Mouse (Mus musculus) frontal cortex, adult (tissue): ENCODE data around the gene Slc25a41.

Experiments used
- ATAC-seq: cut with Nextera tagmentation; 2 replicates; pipeline ENCODE4 v1.9.2; 2017; ENCODE audit warnings: mild to moderate bottlenecking, moderate library complexity, mixed read lengths; ENCODE audit not compliant: low TSS enrichment

The Slc25a41 gene

DNA sequence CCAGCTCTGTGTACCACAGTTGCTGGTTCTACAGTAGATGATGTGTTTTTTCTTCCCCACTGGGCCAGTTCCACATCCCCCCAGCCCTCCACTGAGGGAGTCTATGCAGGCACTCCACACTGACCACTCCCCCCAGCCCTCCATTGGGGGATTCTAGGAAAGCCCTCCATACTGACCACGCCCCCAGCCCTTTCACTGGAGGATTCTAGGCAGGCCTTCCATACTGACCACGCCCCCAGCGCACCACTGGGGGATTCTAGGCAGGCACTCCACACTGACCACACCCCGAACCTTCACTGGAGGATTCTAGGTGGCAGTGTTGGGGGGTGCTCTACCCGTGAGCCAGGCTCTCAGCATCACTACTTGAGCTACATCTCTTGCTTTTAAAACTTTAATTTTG, 6.0 kb upstream of the Slc25a41 start:
- ATAC-seq: peak; percentile 11; the same call in 1 of the 2 replicates

DNA sequence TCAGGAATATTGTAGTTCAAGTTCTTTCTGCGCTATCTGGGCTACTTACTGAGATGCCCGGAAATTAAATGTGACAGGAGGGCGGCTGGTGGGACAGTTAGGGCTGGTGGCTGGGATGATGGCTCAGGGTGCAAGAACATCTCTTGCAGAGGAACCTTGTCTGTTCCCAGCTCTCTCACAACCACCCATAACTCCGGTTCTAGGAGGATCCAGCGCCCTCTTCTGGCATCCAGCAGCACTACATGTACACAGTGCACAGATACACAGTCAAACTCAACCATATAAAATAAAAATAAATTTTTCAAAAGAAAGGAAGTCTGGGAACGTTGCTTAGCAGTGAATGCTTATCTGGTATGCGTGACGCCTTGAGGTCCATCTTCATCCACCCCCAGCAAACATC, 2.5 kb downstream of the Slc25a41 start:
- ATAC-seq: no peak

DNA sequence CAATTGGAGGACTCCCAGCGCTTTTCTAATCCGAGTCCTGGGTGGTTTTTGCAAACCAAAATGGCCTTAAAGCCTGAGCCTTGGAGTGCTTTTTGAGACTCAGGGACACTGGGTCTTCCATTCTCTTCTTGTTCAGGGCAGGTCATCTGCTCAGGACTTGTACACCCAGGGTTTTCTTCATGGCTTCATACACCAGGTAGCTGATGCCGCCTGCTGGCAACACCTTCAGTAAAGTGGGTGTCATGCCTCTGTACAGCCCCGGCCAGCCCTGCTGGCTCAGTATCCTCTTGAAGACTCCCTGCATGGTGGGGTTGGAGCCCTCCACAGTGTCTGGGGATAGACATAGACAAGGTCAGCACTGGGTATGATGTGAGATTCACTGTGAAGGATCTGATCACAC, 8.6 kb downstream of the Slc25a41 start:
- no peak for ATAC-seq

DNA sequence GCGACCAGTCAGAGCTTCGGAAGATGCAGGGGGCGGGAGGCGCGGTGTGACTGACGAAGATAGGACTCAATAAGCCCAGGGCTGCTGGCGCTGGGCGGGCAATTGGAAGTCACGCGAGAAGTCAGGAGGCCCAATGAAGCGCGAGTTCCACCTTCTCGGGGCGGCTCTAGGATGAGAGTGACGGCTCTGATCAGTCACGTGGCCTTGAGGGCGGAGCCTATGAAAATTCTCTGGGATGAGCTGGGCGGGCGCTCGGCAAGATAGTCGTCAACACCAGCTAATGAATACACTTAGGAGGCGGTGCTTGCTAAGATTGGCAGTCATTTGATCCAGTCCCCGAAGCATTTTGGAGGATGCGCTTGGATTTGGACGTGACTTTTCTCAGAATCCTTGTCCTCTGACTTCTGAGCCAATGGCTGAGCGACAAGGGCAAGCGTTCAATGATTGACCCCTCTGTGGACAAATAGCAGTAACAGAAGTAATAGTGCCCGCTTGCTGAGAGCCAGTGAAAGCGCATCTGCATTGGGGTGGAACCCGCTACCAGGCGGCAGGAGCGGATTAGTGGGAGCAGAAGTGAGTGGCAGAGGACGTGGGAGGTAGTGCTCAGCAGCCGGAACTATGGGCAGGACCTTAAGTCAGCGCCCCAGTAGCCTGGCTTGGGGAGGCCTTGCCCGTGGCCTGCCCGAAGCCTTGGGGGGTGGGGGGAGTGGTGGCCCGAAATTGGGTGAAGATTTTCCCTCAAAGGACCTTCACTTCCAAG, 9.6 kb downstream of the Slc25a41 start:
- peak; percentile 89 for ATAC-seq

DNA sequence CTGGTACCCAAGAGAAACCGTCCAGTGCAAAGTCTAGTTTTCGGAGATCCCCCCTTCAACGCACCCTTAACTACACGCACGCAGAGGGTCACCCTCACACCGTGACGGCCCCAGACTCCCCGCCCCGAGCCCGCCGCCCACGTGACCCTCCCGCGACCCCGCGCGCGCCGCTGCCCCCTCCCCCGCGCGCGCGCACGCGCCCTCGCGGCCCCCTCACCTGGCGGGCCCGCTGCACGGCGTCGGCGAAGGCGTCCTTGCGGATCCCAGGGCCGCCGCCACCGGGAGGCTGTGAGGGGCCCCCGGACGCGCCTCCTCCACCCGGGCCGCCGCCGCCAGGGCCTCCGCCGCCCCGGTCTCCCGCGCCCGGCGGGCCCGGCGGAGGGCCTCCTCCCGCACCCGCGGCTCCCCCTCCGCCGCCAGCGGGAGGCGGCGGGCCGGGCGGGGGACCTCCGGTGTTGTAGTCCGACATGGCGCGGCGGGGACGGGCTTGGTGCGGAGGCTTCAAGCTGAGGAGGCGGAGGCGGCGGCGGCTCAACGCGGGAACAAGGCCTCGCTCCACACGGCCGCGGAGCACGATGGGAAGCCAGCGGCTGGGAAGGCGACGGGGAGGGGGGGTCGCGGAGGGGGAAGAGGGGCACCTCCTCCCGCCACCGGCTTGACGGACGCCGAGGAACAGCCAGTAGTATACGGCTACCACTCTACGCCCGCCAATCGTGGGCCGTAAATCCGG, 10.4 kb downstream of the Slc25a41 start, which contains the start of gene Khsrp:
TSS of gene Khsrp (minus strand) at position 592 of the 730 bp plus-strand sequence.
- 0 out of 2 replicates have a peak, but pooled peaks have one; percentile 0 for ATAC-seq

DNA sequence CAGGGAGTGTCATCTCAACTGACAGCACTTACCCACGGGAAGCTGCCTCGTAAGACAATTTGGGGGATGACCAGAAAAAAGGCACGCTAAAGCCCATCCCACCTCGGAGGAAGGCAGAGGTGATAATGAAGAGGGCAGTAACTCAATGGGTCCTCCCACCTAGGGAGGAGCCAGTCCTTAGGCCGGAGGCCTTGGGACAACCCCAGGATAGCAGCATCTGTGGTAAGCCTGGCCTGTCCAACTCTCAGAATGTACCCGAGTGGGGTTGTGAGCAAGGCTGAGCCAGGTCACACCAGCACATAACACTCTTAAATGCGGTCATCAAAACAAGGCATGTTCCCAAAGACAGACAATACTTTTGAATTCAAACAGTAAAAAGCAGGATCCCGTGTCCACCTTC, 11.8 kb downstream of the Slc25a41 start:
- ATAC-seq: no peak

DNA sequence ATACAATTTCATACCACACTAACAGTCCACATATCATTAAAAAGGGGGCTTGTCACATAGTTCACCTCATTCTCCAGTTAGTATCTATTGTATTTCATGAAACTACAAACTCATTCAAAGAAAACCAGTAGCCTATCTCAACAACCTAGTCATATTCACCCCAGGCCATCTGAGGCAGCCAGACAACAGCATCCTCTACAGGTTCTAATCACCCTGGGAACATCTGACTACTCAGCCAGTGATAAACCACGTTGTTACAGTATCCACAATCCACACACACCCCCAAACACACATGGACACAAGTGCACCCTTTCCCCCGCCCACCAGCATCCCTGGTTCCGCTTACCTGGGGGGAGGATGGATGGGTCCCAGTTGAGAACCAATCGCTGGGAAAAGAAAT, 14.0 kb downstream of the Slc25a41 start:
- ATAC-seq: no peak

DNA sequence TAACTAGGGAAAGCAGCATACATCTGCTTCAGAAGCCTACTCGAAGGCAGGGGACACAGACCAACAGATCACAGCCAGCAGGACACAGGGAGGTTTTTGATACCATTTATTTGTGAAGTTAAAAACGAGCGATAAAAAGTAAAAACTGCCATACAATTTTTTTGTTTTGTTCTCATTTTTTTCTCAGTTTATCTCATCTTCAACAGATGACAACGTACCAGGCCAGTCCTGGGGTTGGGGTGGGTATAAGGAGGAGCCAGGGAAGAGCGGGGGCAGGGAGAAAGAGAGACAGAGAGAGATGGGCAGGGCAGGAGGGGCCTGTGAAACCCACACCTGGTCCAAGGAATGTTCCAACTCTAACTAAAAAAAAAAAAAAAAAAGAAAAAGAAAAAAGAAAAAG, 20.5 kb downstream of the Slc25a41 start:
- no peak for ATAC-seq

DNA sequence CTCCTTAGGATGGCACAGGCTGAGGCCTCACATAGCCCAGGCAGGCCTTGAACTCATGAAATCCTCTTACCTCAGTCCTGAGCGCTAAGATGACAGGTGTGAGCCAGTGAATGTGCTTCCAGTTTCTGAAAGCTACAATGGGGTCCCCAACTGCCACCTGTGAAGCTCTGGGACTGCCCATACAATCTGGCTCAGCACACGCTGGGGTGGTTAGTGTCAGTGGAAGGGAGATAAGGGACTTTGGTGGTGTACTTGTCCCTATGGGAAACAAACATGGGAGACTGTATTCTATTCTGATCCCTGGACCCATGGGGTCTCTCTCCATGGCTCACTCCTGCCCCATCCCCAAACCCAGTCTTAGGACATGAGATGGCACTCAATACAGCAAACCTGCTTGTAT, 21.8 kb downstream of the Slc25a41 start:
- no peak for ATAC-seq

DNA sequence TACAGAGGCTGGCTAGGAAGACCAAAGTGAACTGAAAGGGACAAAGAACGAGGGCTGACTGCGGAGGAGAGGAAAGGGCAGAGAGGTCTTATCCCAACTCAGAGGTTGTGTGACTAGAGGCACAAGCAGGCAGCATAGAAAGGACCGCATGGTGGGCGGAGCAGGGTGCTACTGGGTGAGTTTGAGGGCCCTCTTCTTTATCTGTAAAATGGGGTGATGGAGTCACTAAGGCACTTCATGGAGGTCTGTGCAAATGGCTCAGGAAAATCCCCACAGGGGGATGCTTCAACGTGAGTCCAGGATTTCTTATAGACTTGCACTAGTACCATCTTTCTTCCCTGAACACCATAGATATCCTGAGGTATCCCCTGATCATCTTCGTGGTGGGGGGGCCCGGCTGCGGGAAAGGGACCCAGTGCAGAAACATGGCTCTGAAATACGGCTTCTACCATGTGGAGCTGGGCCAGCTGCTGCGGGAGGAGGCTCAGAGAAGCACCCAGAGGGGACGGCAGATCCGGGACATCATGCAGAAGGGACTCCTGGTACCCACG, 29.1 kb downstream of the Slc25a41 start:
- ATAC-seq: no peak

DNA sequence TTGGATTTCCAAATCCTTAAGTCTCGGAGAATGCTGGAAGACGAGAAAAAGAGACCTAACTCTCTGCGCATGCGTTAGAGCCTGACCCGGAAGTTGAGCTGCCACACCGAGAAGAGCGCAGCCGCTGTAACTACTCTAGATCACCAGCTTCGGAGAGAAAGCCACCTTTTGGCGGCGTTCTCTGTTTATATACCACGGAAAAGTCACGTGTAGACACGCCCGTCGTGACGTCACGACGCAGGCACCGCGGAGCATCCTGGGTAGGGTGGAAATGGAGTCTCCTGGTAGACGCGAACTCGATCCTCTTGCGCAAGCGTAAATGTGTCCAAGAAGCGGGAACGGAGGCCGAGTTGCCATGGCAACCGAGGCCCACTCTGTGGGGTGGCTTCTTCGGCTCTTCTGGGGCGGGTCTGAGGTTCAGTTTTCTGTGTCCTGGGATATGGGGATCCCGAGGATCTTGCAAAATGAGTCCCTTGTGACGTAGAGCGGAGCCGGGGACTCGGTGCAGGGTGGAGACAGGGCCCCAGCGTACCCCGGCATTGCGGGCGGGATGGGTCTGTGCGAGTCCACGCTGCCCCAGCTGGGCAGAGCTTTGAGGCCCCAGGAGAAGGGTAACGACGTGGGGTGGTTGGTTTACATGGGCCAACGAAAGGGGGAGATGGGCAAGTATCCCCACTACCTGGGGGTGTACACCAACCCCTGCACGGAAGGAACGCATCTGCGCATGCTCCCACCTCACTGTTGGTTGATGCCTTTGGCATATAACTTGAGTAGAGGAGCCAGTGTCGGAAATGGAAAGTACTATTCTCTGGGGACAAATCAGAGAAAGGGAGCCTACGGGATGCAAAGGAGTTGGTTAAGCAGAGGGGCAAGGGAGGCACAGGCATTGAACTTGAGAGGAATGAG, 30.0 kb downstream of the Slc25a41 start, which contains the start of the genes Gtf2f1 and Gm17949:
TSS of gene Gtf2f1 (minus strand) at position 53 of the 906 bp plus-strand sequence.
TSS of gene Gm17949 (plus strand) at position 234 of the 906 bp plus-strand sequence.
- ATAC-seq: peak; percentile 90

DNA sequence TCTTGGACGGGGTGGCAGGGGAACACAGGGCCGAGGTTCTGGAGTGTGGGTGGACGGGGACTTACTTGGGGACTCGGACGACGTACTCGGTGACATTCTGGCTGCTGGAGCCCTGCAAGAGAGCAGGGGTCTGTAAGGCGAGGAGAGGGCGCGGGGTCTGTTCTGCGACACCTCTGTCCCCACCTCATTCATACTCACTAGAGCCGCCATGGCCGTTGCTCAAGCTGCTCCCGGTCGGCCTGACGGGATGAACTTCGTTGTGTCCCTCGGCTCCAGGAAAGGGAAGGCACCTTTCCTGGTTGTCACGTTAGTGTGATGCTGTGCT, 30.6 kb downstream of the Slc25a41 start:
- peak; percentile 24; the same call in 1 of the 2 replicates for ATAC-seq

DNA sequence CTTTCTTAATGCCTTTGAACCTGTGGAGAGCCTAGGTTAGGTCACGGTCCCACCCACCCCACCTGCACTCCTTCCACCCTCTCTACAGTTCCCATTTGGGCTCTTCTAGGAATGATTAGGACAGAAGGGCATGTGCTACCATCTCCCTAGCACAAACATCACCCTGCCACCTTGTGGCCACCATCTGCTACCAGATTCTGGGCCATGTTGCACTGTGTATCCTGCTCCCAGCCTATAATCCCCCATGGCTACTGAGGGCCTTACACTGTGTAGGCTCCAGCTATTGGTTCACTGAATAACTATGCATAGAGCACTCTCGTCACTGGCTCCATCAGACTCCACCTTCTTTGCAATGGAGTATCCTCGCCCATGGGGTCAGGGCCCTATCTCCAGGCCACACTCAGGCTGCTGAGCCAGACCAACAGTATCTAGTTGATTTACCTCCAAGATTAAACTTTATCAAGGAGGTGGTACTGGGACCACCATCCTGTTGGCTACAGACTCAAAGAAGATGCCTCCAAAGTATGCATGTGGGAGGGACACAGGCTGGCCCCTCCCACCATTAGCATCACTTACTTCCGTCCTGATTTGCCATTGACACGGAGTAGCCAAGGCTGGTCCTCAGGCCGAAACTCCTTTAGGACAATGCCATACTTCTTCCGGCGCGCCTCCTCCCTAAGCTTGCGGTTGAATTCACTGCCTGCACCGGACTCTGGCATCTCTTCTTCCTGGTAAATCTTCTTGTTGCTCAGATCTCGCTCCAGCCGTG, 34.1 kb downstream of the Slc25a41 start:
- ATAC-seq: no peak

DNA sequence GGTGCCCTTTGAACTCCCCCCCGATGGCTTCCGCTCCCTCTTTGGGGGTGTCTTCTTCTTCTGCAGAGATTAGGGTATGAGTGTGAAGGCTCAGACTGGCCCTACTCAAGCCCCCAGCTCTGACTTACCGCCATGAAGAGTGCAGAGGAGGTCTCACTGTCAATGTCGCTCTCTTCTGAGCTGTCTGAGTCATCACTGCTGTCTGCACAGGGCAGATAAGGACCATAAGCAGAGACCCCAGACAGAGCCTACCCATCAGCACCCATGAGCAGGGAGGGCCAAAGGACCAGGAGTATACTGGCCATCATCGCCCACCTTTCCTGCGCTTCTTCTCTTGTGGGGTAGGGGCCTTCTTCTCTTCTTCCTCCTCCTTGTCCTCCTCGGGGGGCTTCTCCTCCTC, 37.5 kb downstream of the Slc25a41 start:
- no peak for ATAC-seq

DNA sequence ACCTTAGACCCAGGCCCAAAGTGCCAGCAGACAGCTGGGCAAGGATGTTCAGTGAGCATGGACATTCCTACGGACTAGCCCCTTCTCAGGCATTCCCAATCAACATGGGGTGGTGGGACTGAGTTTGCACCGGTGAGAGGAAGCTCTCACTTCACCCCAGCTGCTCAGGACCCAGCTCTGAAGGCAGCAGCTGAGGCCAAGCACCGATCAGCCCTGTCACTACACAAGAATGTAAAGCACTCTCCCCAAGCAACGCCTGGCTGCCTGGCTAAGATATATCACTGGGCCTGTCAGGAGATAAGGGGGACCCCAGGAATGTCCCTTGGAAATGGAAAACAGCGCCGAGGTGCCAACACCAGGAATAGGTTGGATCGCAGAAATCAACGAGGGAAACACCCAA, 40.2 kb downstream of the Slc25a41 start:
- ATAC-seq: no peak

DNA sequence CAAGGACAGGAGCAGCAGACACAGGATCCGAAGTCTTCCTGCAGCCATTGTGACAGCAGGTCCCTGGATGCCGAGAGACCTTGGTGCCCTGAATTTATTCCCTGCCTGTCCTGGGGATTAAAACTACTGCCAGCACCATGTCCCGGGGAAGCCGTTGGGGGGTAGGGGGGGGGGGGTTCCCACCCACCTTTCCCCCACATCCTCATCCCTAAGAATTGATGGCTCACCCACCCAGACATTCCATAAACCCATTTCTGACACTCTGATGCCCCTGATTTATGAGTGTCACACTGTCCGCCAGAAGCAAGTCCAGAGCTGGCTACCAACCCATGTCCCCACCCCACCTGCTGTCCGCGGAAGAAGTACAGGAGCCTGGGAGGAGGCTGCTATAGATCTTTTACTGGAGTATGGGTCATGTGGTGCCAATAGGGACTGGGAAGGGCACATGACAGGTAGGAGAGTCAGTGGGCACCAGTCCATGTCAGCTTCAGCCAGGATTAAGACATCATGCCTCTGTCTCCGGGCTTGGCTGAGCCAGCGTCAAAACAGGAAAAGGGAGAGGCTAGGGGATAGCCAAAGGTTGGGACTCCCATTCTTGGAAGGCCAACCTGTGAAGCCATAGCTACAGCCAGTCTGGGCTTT, 41.4 kb downstream of the Slc25a41 start, which contains the start of gene Pspn:
TSS of gene Pspn (minus strand) at position 51 of the 642 bp plus-strand sequence.
- no peak for ATAC-seq

DNA sequence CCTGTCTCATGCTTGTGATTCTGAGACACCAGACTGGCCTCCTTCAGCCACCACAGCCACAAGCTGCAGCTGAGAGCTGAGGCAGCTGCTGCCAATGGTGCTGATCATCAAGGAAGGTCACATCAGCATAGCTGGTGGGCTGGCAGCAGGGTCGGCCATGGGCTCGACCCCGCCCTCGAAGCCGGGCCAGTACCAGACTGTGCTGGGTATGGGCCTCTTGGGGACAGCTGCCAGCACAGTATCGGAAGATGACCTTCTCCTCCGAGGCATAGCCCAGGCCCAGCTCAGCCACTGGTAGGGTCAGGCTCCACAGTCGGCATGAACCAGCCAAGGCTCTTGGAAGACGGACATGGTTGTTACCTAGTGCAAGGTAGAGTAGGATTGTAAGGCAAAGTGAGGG, 42.0 kb downstream of the Slc25a41 start:
- ATAC-seq: no peak

DNA sequence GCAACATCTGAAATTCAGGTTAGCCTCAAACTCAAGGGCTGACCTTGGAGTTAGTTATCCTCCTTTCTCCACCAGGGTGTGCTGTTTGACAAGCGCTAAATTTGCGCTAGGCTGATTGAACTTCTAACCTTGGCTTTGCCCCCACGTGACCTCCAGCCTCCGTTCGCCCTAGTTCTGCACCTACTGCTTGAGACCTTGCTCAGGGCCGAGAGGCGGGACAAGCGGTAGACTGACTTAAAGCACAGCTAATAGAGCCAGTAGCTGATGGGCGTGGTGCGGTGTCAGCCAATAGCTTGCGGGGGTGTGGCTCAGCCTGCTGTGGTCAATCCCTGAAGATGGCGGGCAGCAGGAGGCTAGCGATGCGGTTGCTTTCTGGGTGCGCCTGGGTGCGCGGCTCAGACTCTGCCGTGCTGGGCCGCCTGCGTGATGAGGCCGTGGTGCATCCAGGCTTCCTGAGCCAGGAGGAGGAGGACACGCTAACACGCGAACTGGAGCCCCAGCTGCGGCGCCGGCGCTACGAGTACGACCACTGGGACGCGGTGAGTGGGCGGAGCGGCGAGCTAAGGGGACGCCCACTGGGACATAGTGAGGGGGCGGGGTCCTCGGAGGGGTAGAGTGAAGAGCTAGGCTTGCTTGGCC, 44.3 kb downstream of the Slc25a41 start, which contains the start of gene Alkbh7:
TSS of gene Alkbh7 (plus strand) at position 311 of the 639 bp plus-strand sequence.
- ATAC-seq: peak; percentile 92

DNA sequence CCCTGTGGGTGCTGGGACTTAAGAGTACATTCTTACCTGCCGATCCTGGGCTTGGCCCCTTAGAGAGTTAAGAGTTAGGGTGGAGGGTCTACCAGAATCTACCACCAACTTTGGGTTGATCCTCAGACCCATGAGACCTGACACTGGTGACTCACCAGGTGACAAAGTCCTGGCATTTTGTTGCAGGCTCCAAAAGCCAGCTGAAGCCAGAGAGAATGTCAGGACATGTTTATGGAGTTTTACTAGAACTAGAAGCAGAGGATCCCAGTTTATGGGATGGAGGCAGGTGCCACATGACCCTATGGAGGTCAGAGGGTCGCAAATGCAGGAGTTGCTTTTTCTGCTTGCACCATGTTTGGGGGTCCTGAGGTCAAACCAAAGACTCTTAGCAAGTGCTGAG, 44.9 kb downstream of the Slc25a41 start:
- no peak for ATAC-seq

DNA sequence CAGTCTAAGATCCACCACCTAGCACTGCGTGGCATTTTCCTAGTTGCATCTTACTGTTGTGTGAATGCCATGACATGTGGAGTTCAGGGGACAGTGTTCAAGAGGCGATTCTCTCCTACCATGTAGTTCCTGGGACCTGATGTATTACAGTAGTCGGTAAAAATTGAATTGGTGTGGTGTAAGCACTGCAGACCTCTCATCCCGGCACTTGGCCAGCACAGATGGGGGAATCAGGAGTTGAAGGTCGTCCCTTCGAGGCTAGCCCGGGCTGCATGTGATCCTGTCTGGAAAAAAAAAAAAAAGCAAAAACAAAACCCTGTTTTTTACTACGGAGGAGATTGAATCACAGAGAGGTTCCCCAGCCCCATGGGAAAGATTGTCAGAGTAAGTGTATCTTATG, 46.4 kb downstream of the Slc25a41 start:
- no peak for ATAC-seq
